Mouse (Mus musculus): ENCODE data around the gene Ppp1r1b. TPM values are rescaled to one million over a fixed set of nuclear protein-coding genes. Genes with fewer than 3 reads are reported as not detected.

Gene Ppp1r1b
- total and polyA plus RNA-seq, 2 experiments from 2014 or later, result 16.3 to 32.1 TPM

- H3K9ac ChIP-seq (replicated peaks; ENCODE audit: low read depth, low read length), result no peak overlapping the region
- ATAC-seq (ENCODE audit: insufficient read depth, low read depth) (no peak), DNase-seq (ENCODE audit: low spot score) (no peak)
- TF ChIP-seq CTCF (IDR thresholded peaks at IDR 0.05; ENCODE audit: low read depth) (no peak), EP300 (IDR thresholded peaks at IDR 0.05; ENCODE audit: low read depth) (no peak)
- no peak overlapping the region for H3K4me2 ChIP-seq (ENCODE audit: low read depth, low read length)
- WGBS, result 73% methylated on average over 10 of the region's 10 CpGs
- no peaks in the 10 kb centered on the region for H3K9me3 ChIP-seq (replicated peaks; ENCODE audit: control insufficient read depth, low read length)
- H3K27me3 ChIP-seq (ENCODE audit: control insufficient read depth, insufficient read depth, low read length), result peaks cover 99% of the 10 kb centered on the region
- H3K36me3 ChIP-seq (replicated peaks; ENCODE audit: control insufficient read depth, insufficient read depth, low read length), result no peaks in the 10 kb centered on the region
- H3K4me1 ChIP-seq (ENCODE audit: control insufficient read depth, insufficient read depth), result peaks cover 2% of the 10 kb centered on the region; the same call in 1 of the 2 replicates
- no peak overlapping the region for H3K27ac ChIP-seq (ENCODE audit: low read depth)
- no peak overlapping the region for H3K4me3 ChIP-seq (ENCODE audit: low read depth, low read length)
These were observed 14.9 kb upstream of the Ppp1r1b start for GRCm38 (mm10) chr11:98333263-98333696.

DNA sequence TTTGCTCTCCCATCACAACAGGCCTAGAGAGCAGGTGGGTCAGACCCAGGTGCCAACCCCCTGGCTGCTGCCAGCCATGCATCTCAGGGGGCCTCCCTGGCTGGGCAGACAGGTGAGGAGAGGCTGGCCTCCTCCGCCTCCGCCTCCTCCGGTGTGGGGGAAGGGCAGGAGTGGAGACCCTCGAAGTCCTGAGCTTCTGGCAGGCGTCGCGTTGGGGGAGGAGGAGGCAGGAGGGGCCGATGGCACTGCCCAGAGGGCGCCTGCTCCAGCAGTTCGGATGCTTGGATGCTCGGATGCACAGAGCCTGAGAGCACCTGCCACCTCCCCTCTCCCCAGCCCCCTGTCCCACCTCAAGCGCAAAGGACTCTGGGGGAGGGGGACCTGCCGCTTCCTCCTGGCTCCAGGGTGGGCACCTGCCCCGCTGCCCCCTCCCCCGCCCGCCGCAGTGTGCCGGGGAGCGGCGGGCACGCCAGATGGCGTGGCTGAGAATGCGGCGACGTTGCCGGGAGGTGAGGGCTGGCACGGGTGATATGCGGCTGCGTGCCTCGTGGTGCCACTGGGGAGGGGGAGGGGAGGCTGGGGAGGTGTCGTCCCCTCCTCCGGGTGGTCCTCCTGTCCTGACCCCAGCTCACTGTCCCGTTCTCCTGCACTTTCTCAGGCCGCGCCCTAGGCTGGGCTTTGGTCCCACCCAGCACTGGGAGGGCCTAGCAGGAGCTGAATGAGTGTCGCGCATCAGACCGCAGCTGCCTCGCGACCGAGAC lies 14.0 kb upstream of the Ppp1r1b start:
- H3K4me2 ChIP-seq (ENCODE audit: low read depth, low read length), result 0 out of 2 replicates have a peak overlapping the region, but pooled peaks have one; percentile 32
- H3K27me3 ChIP-seq (ENCODE audit: control insufficient read depth, insufficient read depth, low read length), result peaks cover 96% of the 10 kb centered on the region
- WGBS, result 3% methylated on average over 15 of the region's 41 CpGs
- H3K36me3 ChIP-seq (replicated peaks; ENCODE audit: control insufficient read depth, insufficient read depth, low read length), result no peaks in the 10 kb centered on the region
- no peak overlapping the region for H3K27ac ChIP-seq (ENCODE audit: low read depth)
- H3K4me1 ChIP-seq (ENCODE audit: control insufficient read depth, insufficient read depth), result no peaks in the 10 kb centered on the region
- H3K9ac ChIP-seq (replicated peaks; ENCODE audit: low read depth, low read length), result no peak overlapping the region
- no peaks in the 10 kb centered on the region for H3K9me3 ChIP-seq (replicated peaks; ENCODE audit: control insufficient read depth, low read length)
- peak overlapping the region; percentile 16; the same call in 1 of the 2 replicates for H3K4me3 ChIP-seq (ENCODE audit: low read depth, low read length)
- ATAC-seq (ENCODE audit: insufficient read depth, low read depth), result 0 out of 2 replicates have a peak, but pooled peaks have one; percentile 3
- DNase-seq (ENCODE audit: low spot score), result no peak
- TF ChIP-seq CTCF (IDR thresholded peaks at IDR 0.05; ENCODE audit: low read depth), result no peak
- TF ChIP-seq EP300 (IDR thresholded peaks at IDR 0.05; ENCODE audit: low read depth), result no peak

DNA sequence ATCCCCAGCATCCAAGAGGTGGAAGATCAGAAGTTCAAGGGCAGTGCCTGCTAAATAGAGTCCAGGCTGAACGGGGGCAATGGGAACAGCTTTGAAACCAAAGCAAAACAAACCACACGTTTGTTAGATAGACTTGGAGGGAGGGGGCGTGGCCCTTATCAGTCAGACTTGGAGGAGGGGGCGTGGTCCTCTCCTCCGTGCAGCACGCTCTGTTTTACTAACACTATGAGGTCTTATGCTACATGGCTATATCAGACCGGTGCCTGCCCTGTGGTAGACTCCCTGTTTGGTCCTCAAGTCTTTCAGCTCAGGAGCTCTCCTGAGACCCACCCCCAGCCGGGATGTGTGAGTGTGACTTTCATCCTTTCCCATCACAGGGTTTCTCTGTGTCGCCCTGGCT lies 13.0 kb upstream of the Ppp1r1b start:
- Histone ChIP-seq H3K27me3 (ENCODE audit: control insufficient read depth, insufficient read depth, low read length) (peaks cover 96% of the 10 kb centered on the region), H3K27ac (ENCODE audit: low read depth) (no peak overlapping the region), H3K9me3 (replicated peaks; ENCODE audit: control insufficient read depth, low read length) (no peaks in the 10 kb centered on the region), H3K4me1 (ENCODE audit: control insufficient read depth, insufficient read depth) (no peaks in the 10 kb centered on the region), H3K36me3 (replicated peaks; ENCODE audit: control insufficient read depth, insufficient read depth, low read length) (no peaks in the 10 kb centered on the region), H3K4me2 (ENCODE audit: low read depth, low read length) (no peak overlapping the region), H3K4me3 (ENCODE audit: low read depth, low read length) (no peak overlapping the region), H3K9ac (replicated peaks; ENCODE audit: low read depth, low read length) (no peak overlapping the region)
- DNase-seq (ENCODE audit: low spot score), result no peak
- TF ChIP-seq CTCF (IDR thresholded peaks at IDR 0.05; ENCODE audit: low read depth) (no peak), EP300 (IDR thresholded peaks at IDR 0.05; ENCODE audit: low read depth) (no peak)
- WGBS, result 6% methylated on average over 9 of the region's 9 CpGs
- no peak for ATAC-seq (ENCODE audit: insufficient read depth, low read depth)

DNA sequence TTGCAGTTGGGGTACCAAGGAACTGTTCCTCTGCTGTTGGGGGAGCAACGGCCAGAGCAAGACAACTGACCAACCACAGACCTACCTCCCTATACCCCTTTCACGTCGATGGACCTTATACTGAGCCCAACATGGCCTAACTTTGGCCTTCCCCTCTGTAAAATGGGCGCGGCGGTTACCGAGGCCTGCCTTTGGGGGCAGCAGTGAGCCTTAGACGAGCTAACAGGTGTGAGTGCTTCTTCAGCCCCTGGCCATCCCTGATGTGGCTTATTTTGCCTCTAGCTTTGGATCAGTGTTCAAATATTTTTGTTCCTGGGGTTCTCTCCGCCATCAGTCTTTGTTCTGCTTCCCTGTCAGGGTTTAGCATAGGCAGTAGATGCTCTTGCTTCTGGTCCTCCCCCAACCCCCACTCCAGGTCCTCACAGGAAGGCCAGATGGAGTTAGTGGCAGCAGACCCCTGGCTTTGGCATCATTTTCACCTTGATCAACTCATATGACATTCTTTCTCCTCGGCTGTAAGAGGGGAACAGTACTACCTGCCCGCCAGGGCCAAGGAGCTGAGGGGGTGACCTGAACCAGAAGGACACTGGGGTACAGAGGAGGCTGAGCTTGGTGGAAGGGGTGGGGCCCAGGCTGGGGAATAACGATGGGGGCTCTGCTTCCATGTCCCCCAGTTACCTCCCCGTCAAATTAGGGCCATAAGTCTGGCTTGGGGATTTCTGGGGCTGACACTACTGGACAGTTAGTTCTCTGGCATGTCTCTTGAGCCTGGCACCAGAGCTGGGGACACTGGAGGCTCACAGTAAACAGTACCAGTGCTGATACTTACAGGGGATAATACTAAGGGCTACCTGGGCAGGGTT lies 11.7 kb upstream of the Ppp1r1b start:
- TF ChIP-seq EP300 (IDR thresholded peaks at IDR 0.05; ENCODE audit: low read depth) (no peak), CTCF (IDR thresholded peaks at IDR 0.05; ENCODE audit: low read depth) (no peak)
- no peaks in the 10 kb centered on the region for H3K36me3 ChIP-seq (replicated peaks; ENCODE audit: control insufficient read depth, insufficient read depth, low read length)

DNA sequence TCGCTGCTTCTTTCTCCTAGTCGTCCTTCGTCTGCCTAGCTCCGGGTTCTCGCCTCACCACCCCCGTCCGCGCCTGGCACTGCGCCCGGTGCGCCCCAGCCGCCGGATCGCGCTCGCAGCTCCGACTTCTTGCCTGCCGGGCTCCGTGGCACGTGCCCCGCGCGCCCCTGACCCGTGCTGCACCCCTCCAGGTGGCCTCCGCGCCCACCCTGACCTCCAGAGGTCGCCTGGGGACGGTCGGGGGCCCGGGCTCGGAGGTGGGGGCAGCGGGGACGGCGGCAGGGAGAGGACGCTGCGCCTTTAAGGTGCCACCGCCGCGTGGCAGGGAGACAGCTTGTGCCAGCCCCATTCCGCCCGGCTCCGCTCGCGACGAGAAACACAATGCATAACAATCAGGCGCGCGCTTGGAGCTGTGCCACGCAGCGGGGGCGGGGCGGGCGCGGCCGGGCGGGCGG lies 9.7 kb upstream of the Ppp1r1b start:
- peak overlapping the region; percentile 62 for H3K4me3 ChIP-seq (ENCODE audit: low read depth, low read length)
- H3K9me3 ChIP-seq (replicated peaks; ENCODE audit: control insufficient read depth, low read length), result no peaks in the 10 kb centered on the region
- under 1% methylated on average over 48 of the region's 57 CpGs for WGBS
- H3K9ac ChIP-seq (replicated peaks; ENCODE audit: low read depth, low read length), result peak overlapping the region; percentile 60
- H3K27ac ChIP-seq (ENCODE audit: low read depth), result no peak overlapping the region; the same call in 1 of the 2 replicates
- DNase-seq (ENCODE audit: low spot score) (no peak), ATAC-seq (ENCODE audit: insufficient read depth, low read depth) (0 out of 2 replicates have a peak, but pooled peaks have one; percentile 13)
- no peaks in the 10 kb centered on the region for H3K4me1 ChIP-seq (ENCODE audit: control insufficient read depth, insufficient read depth)
- peak overlapping the region; percentile 99 for H3K4me2 ChIP-seq (ENCODE audit: low read depth, low read length)
- no peaks in the 10 kb centered on the region for H3K36me3 ChIP-seq (replicated peaks; ENCODE audit: control insufficient read depth, insufficient read depth, low read length)
- H3K27me3 ChIP-seq (ENCODE audit: control insufficient read depth, insufficient read depth, low read length), result peaks cover 82% of the 10 kb centered on the region
- no peak for TF ChIP-seq EP300 (IDR thresholded peaks at IDR 0.05; ENCODE audit: low read depth)
- no peak for TF ChIP-seq CTCF (IDR thresholded peaks at IDR 0.05; ENCODE audit: low read depth)

More for the DNA sequence above, 11.7 kb upstream of the Ppp1r1b start:
- no peak overlapping the region for H3K4me3 ChIP-seq (ENCODE audit: low read depth, low read length)
- ATAC-seq (ENCODE audit: insufficient read depth, low read depth) (no peak), DNase-seq (ENCODE audit: low spot score) (no peak)
- H3K4me1 ChIP-seq (ENCODE audit: control insufficient read depth, insufficient read depth), result no peaks in the 10 kb centered on the region
- H3K9ac ChIP-seq (replicated peaks; ENCODE audit: low read depth, low read length), result no peak overlapping the region
- no peak overlapping the region for H3K4me2 ChIP-seq (ENCODE audit: low read depth, low read length)
- H3K27me3 ChIP-seq (ENCODE audit: control insufficient read depth, insufficient read depth, low read length), result peaks cover 91% of the 10 kb centered on the region
- 25% methylated on average over 13 of the region's 13 CpGs for WGBS
- H3K9me3 ChIP-seq (replicated peaks; ENCODE audit: control insufficient read depth, low read length), result no peaks in the 10 kb centered on the region
- no peak overlapping the region for H3K27ac ChIP-seq (ENCODE audit: low read depth)

Measured in heart, postnatal 0 days (tissue).